Mouse (Mus musculus): ENCODE results near the gene Efcab14. TPM values are rescaled to one million over a fixed set of nuclear protein-coding genes. Genes with fewer than 3 reads are reported as not detected.

The Efcab14 gene
- polyA plus RNA-seq, 1 experiment from 2014 or later: 34.4 TPM

GRCm38 (mm10) chr4:115743096-115743495 is 5.6 kb downstream of the Efcab14 start:
- WGBS: 89% methylated on average over 4 of the region's 4 CpGs
- H3K36me3 ChIP-seq: peaks cover 68% of the 10 kb centered on the region

GRCm38 (mm10) chr4:115748181-115748580 is 10.6 kb downstream of the Efcab14 start:
- H3K27ac ChIP-seq (replicated peaks): no peak overlapping the region
- H3K4me1 ChIP-seq: no peaks in the 10 kb centered on the region
- WGBS: 65% methylated on average over 1 of the region's 1 CpGs
- peaks cover 65% of the 10 kb centered on the region for H3K36me3 ChIP-seq
- H3K27me3 ChIP-seq (ENCODE audit: low read depth, poor library complexity, severe bottlenecking): no peaks in the 10 kb centered on the region
- no peaks in the 10 kb centered on the region for H3K9me3 ChIP-seq (replicated peaks)
- H3K4me3 ChIP-seq: no peak overlapping the region
- DNase-seq (ENCODE audit: low spot score): no peak

More at GRCm38 (mm10) chr4:115743096-115743495, 5.6 kb downstream of the Efcab14 start:
- no peak for DNase-seq (ENCODE audit: low spot score)
- H3K9me3 ChIP-seq (replicated peaks): no peaks in the 10 kb centered on the region
- H3K27ac ChIP-seq (replicated peaks): no peak overlapping the region
- no peaks in the 10 kb centered on the region for H3K27me3 ChIP-seq (ENCODE audit: low read depth, poor library complexity, severe bottlenecking)
- no peak overlapping the region for H3K4me3 ChIP-seq
- H3K4me1 ChIP-seq: peaks cover 13% of the 10 kb centered on the region

GRCm38 (mm10) chr4:115749336-115749735 is 11.8 kb downstream of the Efcab14 start:
- Histone ChIP-seq H3K4me1 (no peaks in the 10 kb centered on the region), H3K4me3 (no peak overlapping the region), H3K36me3 (peaks cover 66% of the 10 kb centered on the region), H3K9me3 (replicated peaks) (no peaks in the 10 kb centered on the region), H3K27me3 (ENCODE audit: low read depth, poor library complexity, severe bottlenecking) (no peaks in the 10 kb centered on the region), H3K27ac (replicated peaks) (no peak overlapping the region)
- DNase-seq (ENCODE audit: low spot score): no peak
- 82% methylated on average over 1 of the region's 1 CpGs for WGBS

GRCm38 (mm10) chr4:115754101-115754500 is 16.6 kb downstream of the Efcab14 start:
- no peak for DNase-seq (ENCODE audit: low spot score)
- Histone ChIP-seq H3K4me3 (no peak overlapping the region), H3K27me3 (ENCODE audit: low read depth, poor library complexity, severe bottlenecking) (no peaks in the 10 kb centered on the region), H3K4me1 (no peaks in the 10 kb centered on the region), H3K9me3 (replicated peaks) (no peaks in the 10 kb centered on the region), H3K36me3 (peaks cover 72% of the 10 kb centered on the region), H3K27ac (replicated peaks) (no peak overlapping the region)
- WGBS: 92% methylated on average over 3 of the region's 3 CpGs

- H3K27ac ChIP-seq (replicated peaks): no peak overlapping the region
- peaks cover 72% of the 10 kb centered on the region for H3K36me3 ChIP-seq
- no peak overlapping the region for H3K4me3 ChIP-seq
- H3K9me3 ChIP-seq (replicated peaks): no peaks in the 10 kb centered on the region
- H3K4me1 ChIP-seq: no peaks in the 10 kb centered on the region
- no peaks in the 10 kb centered on the region for H3K27me3 ChIP-seq (ENCODE audit: low read depth, poor library complexity, severe bottlenecking)
- no peak for DNase-seq (ENCODE audit: low spot score)
- 93% methylated on average over 1 of the region's 1 CpGs for WGBS
Measured at GRCm38 (mm10) chr4:115754851-115755250, 17.3 kb downstream of the Efcab14 start.

- no peak for DNase-seq (ENCODE audit: low spot score)
- Histone ChIP-seq H3K4me3 (no peak overlapping the region), H3K27ac (replicated peaks) (no peak overlapping the region), H3K36me3 (peaks cover 92% of the 10 kb centered on the region), H3K9me3 (replicated peaks) (no peaks in the 10 kb centered on the region), H3K4me1 (no peaks in the 10 kb centered on the region), H3K27me3 (ENCODE audit: low read depth, poor library complexity, severe bottlenecking) (no peaks in the 10 kb centered on the region)
- WGBS: 79% methylated on average over 3 of the region's 3 CpGs
Measured at GRCm38 (mm10) chr4:115761206-115761605, 23.7 kb downstream of the Efcab14 start.

- Histone ChIP-seq H3K27ac (replicated peaks) (no peak overlapping the region), H3K4me3 (no peak overlapping the region), H3K9me3 (replicated peaks) (no peaks in the 10 kb centered on the region), H3K36me3 (peaks cover 95% of the 10 kb centered on the region), H3K27me3 (ENCODE audit: low read depth, poor library complexity, severe bottlenecking) (no peaks in the 10 kb centered on the region), H3K4me1 (no peaks in the 10 kb centered on the region)
- DNase-seq (ENCODE audit: low spot score): no peak
- 94% methylated on average over 11 of the region's 11 CpGs for WGBS
Measured at GRCm38 (mm10) chr4:115764581-115764980, 27.0 kb downstream of the Efcab14 start.

GRCm38 (mm10) chr4:115767647-115768467 is 30.3 kb downstream of the Efcab14 start:
- no peak overlapping the region for H3K27ac ChIP-seq (replicated peaks)
- H3K4me3 ChIP-seq: no peak overlapping the region
- no peak for DNase-seq (ENCODE audit: low spot score)
- H3K36me3 ChIP-seq: peaks cover 96% of the 10 kb centered on the region
- 82% methylated on average over 11 of the region's 11 CpGs for WGBS
- no peaks in the 10 kb centered on the region for H3K9me3 ChIP-seq (replicated peaks)
- H3K27me3 ChIP-seq (ENCODE audit: low read depth, poor library complexity, severe bottlenecking): no peaks in the 10 kb centered on the region
- H3K4me1 ChIP-seq: no peaks in the 10 kb centered on the region

- H3K36me3 ChIP-seq: peaks cover 75% of the 10 kb centered on the region
- H3K27me3 ChIP-seq (ENCODE audit: low read depth, poor library complexity, severe bottlenecking): no peaks in the 10 kb centered on the region
- no peak overlapping the region for H3K4me3 ChIP-seq
- no peak overlapping the region for H3K27ac ChIP-seq (replicated peaks)
- H3K4me1 ChIP-seq: no peaks in the 10 kb centered on the region
- H3K9me3 ChIP-seq (replicated peaks): no peaks in the 10 kb centered on the region
- 89% methylated on average over 6 of the region's 6 CpGs for WGBS
- DNase-seq (ENCODE audit: low spot score): no peak
Measured at GRCm38 (mm10) chr4:115775056-115775455, 37.5 kb downstream of the Efcab14 start.

GRCm38 (mm10) chr4:115777627-115778026 is 40.1 kb downstream of the Efcab14 start:
- H3K4me3 ChIP-seq: no peak overlapping the region
- peaks cover 51% of the 10 kb centered on the region for H3K36me3 ChIP-seq
- H3K9me3 ChIP-seq (replicated peaks): no peaks in the 10 kb centered on the region
- no peaks in the 10 kb centered on the region for H3K4me1 ChIP-seq
- 94% methylated on average over 2 of the region's 2 CpGs for WGBS
- H3K27ac ChIP-seq (replicated peaks): no peak overlapping the region
- H3K27me3 ChIP-seq (ENCODE audit: low read depth, poor library complexity, severe bottlenecking): no peaks in the 10 kb centered on the region
- DNase-seq (ENCODE audit: low spot score): no peak

GRCm38 (mm10) chr4:115780269-115780668 is 42.7 kb downstream of the Efcab14 start:
- no peak overlapping the region for H3K27ac ChIP-seq (replicated peaks)
- whole genome bisulfite sequencing: 69% methylated on average over 6 of the region's 6 CpGs
- no peaks in the 10 kb centered on the region; the same call in 1 of the 2 replicates for H3K27me3 ChIP-seq (ENCODE audit: low read depth, poor library complexity, severe bottlenecking)
- DNase-seq (ENCODE audit: low spot score): no peak
- peaks cover 9% of the 10 kb centered on the region for H3K4me1 ChIP-seq
- H3K36me3 ChIP-seq: peaks cover 25% of the 10 kb centered on the region
- no peaks in the 10 kb centered on the region for H3K9me3 ChIP-seq (replicated peaks)
- no peak overlapping the region for H3K4me3 ChIP-seq

- H3K9me3 ChIP-seq (replicated peaks): no peaks in the 10 kb centered on the region
- H3K4me3 ChIP-seq: no peak within 1 kb of the TSS
- no peak within 1 kb of the TSS for H3K27ac ChIP-seq (replicated peaks)
- H3K36me3 ChIP-seq: peaks cover 21% of the 10 kb centered on the region
- H3K4me1 ChIP-seq: peaks cover 16% of the 10 kb centered on the region
- WGBS: 89% methylated on average over 3 of the region's 3 CpGs
- no peaks in the 10 kb centered on the region; the same call in 1 of the 2 replicates for H3K27me3 ChIP-seq (ENCODE audit: low read depth, poor library complexity, severe bottlenecking)
- DNase-seq (ENCODE audit: low spot score): no peak
Measured at GRCm38 (mm10) chr4:115780918-115781317, 43.4 kb downstream of the Efcab14 start, which contains the start of gene Tex38. Tex38 (minus strand) TSS chr4:115781018.

GRCm38 (mm10) chr4:115782026-115782805 is 44.7 kb downstream of the Efcab14 start:
- no peaks in the 10 kb centered on the region; the same call in 1 of the 2 replicates for H3K27me3 ChIP-seq (ENCODE audit: low read depth, poor library complexity, severe bottlenecking)
- H3K27ac ChIP-seq (replicated peaks): no peak overlapping the region
- H3K36me3 ChIP-seq: peaks cover 10% of the 10 kb centered on the region
- WGBS: 86% methylated on average over 5 of the region's 5 CpGs
- no peak overlapping the region for H3K4me3 ChIP-seq
- DNase-seq (ENCODE audit: low spot score): no peak
- H3K4me1 ChIP-seq: peaks cover 19% of the 10 kb centered on the region
- H3K9me3 ChIP-seq (replicated peaks): no peaks in the 10 kb centered on the region
